Mouse (Mus musculus) thymus, adult 2 months (tissue): ENCODE results near the gene Dnaaf5. TPM values are rescaled to one million over a fixed set of nuclear protein-coding genes. Genes with fewer than 3 reads are reported as not detected.

Experiments
- DNase-seq: peaks from one replicate; pipeline ENCODE4 v3.0.0; 2021
- H3K27ac ChIP-seq: fragments of 200-500 bp; 2 replicates; pipeline ENCODE4 v1.5.1; 2012; ENCODE audit warnings: low read length, control low read depth; ENCODE audit not compliant: control insufficient read depth, insufficient read depth
- H3K27me3 ChIP-seq: fragments of 200-500 bp; 2 replicates; pipeline ENCODE4 v1.6.1; 2012; ENCODE audit warnings: mild to moderate bottlenecking, low read length, moderate library complexity, mixed read lengths; ENCODE audit not compliant: control insufficient read depth, insufficient read depth
- H3K36me3 ChIP-seq: fragments of 200-500 bp; 2 replicates; pipeline ENCODE4 v1.6.1; 2012; ENCODE audit warnings: mild to moderate bottlenecking, low read length, moderate library complexity; ENCODE audit not compliant: control insufficient read depth, insufficient read depth
- H3K4me1 ChIP-seq: fragments of 200-500 bp; replicated peaks from 2 replicates; pipeline ENCODE4 v1.6.1; 2012; ENCODE audit warnings: low read length; ENCODE audit not compliant: control insufficient read depth, insufficient read depth
- H3K4me3 ChIP-seq: fragments of 200-500 bp; 2 replicates; pipeline ENCODE4 v1.5.1; 2012; ENCODE audit warnings: mild to moderate bottlenecking, low read length, control low read depth, moderate library complexity; ENCODE audit not compliant: control insufficient read depth, insufficient read depth
- CTCF ChIP-seq: fragments of 200-500 bp; IDR thresholded peaks from 2 replicates; pipeline ENCODE4 v1.5.1; 2012; ENCODE audit warnings: mild to moderate bottlenecking, control low read depth, low read length, moderate library complexity, borderline replicate concordance; ENCODE audit not compliant: control insufficient read depth, poor library complexity, insufficient read depth; ENCODE audit errors: extremely low read depth
- POLR2A ChIP-seq: fragments of 200-500 bp; IDR thresholded peaks from 2 replicates; pipeline ENCODE4 v1.6.1; 2012; ENCODE audit warnings: mild to moderate bottlenecking, low read length, control low read depth, moderate library complexity; ENCODE audit not compliant: control insufficient read depth, poor library complexity, insufficient read depth; ENCODE audit errors: extremely low read depth
- WGBS: fragments of 180-500 bp; shearing (Covaris S2); methylation state at CpG from one replicate; pipeline ENCODE4 v1.1.7; 2018; 5-methylcytosine and 5-hydroxymethylcytosine counted together
- polyA plus RNA-seq: library from polyadenylated mRNA; depleted of rRNA; stranded (reverse); fragments of >200 nt; gene quantifications from 2 replicates; pipeline ENCODE4 v1.2.3, GENCODE M21; 2012

Dnaaf5 gene
- polyA plus RNA-seq, 1 experiment = 50.5 TPM

- TF ChIP-seq POLR2A = no peak
- no peak for TF ChIP-seq CTCF
- Histone ChIP-seq H3K4me1 (peaks cover 5% of the 10 kb centered on the region; the same call in 1 of the 2 replicates), H3K36me3 (no peaks in the 10 kb centered on the region), H3K4me3 (no peak overlapping the region), H3K27me3 (no peaks in the 10 kb centered on the region), H3K27ac (no peak overlapping the region)
- DNase-seq = no peak
- over 99% methylated on average over 7 of the region's 7 CpGs for WGBS
Measured at GRCm38 (mm10) chr5:139209685-139210026, 59.6 kb downstream of the Dnaaf5 start.

DNA sequence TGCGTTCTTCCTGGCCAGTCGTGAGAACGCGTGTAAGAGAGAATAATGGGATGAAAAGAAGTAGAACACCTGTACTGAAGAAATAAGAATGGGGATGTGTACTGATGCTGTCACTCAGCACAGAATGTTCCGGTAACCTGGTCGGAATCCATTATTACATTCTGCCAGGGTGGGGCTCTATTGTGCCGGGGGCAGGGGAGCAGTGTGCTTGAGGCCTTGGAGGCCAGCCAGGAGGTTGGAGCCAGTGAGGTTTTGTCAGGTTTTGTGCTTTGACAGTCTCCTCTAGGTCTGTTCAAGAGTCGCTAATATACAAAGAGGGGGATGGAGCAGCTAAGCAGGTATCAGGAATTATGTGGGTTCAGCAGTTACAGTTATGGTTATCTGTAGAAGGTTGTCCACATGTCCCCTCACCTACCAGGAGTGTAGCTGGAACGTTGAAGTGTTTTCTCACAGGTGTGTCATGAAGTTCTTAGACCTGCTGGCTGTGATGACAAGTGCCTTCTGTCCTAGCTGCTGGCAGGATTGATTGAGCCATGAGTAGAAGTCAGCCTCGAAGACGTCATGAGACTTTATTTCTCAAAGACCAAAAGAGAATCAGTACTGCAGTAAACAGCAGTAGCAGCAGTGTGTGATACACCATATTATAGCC, 61.8 kb downstream of the Dnaaf5 start:
- DNase-seq = no peak
- no peak overlapping the region for H3K27ac ChIP-seq
- H3K4me3 ChIP-seq = no peak overlapping the region
- 96% methylated on average over 11 of the region's 11 CpGs for WGBS
- H3K4me1 ChIP-seq = no peaks in the 10 kb centered on the region
- H3K27me3 ChIP-seq = no peaks in the 10 kb centered on the region
- H3K36me3 ChIP-seq = peaks cover 6% of the 10 kb centered on the region; the same call in 1 of the 2 replicates
- TF ChIP-seq POLR2A (no peak), CTCF (no peak)

GRCm38 (mm10) chr5:139214298-139214697, 64.3 kb downstream of the Dnaaf5 start:
- TF ChIP-seq POLR2A (no peak), CTCF (no peak)
- Histone ChIP-seq H3K27ac (no peak overlapping the region), H3K36me3 (peaks cover 6% of the 10 kb centered on the region; the same call in 1 of the 2 replicates), H3K27me3 (no peaks in the 10 kb centered on the region), H3K4me1 (no peaks in the 10 kb centered on the region), H3K4me3 (no peak overlapping the region)
- no peak for DNase-seq

GRCm38 (mm10) chr5:139215184-139215583, 65.2 kb downstream of the Dnaaf5 start:
- H3K36me3 ChIP-seq = peaks cover 6% of the 10 kb centered on the region; the same call in 1 of the 2 replicates
- 97% methylated on average over 5 of the region's 5 CpGs for WGBS
- no peak for TF ChIP-seq CTCF
- no peak for TF ChIP-seq POLR2A

GRCm38 (mm10) chr5:139216121-139216520, 66.1 kb downstream of the Dnaaf5 start:
- WGBS = 94% methylated on average over 2 of the region's 2 CpGs
- Histone ChIP-seq H3K4me1 (no peaks in the 10 kb centered on the region), H3K4me3 (no peak overlapping the region), H3K36me3 (peaks cover 6% of the 10 kb centered on the region; the same call in 1 of the 2 replicates), H3K27me3 (no peaks in the 10 kb centered on the region), H3K27ac (no peak overlapping the region)
- DNase-seq = no peak
- no peak for TF ChIP-seq CTCF
- TF ChIP-seq POLR2A = no peak

More at GRCm38 (mm10) chr5:139215184-139215583, 65.2 kb downstream of the Dnaaf5 start:
- Histone ChIP-seq H3K27ac (no peak overlapping the region), H3K4me3 (no peak overlapping the region), H3K4me1 (no peaks in the 10 kb centered on the region), H3K27me3 (no peaks in the 10 kb centered on the region)
- DNase-seq = no peak

DNA sequence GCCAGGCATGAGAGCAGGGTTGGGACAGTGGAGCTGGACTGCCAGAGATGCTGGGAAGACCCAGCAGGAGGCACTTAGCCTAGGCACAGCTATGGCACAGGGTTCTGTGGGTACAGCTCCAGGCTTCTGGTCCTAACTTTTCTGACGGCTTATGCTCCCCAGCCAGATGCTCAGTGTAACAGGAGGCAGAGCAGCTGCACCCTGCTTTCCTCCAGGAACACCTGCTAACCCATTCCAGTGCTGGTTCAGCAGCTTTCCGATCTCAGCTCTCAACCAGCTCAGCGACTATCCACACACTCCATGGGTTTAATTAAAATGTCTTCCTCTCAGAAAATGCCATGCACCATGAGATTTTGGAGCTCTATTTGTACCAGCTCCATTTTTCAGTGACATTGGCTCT, 66.8 kb downstream of the Dnaaf5 start:
- Histone ChIP-seq H3K27ac (no peak overlapping the region), H3K4me1 (no peaks in the 10 kb centered on the region), H3K4me3 (no peak overlapping the region), H3K36me3 (peaks cover 6% of the 10 kb centered on the region; the same call in 1 of the 2 replicates), H3K27me3 (no peaks in the 10 kb centered on the region)
- TF ChIP-seq CTCF = no peak
- TF ChIP-seq POLR2A = no peak
- 94% methylated on average over 3 of the region's 3 CpGs for WGBS
- DNase-seq = no peak

DNA sequence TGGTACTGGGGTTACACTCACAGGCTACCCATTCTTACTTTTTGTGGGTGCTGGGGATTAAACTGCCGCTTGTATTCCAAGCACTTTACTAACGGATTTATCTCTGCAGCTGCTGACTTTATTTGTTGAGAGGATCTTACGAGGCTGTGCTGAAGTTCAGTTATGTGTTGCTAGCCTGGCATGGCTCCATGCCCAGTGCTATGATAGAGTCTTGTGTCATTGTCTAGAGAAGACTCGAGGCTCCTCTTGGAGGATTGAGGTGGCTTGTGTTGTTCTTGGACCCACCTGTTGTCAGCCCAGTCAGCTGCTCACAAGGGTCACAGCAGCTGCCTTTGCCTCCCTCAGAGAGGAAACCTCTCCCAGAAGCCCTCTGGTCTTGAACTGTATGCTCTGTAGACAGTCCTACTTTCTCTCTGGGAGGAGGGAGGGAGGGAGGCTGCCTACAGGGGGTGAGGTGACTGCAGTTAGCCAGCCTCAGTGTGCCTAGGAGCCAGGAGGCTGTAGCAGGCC, 70.0 kb downstream of the Dnaaf5 start:
- WGBS = 88% methylated on average over 4 of the region's 4 CpGs
- Histone ChIP-seq H3K4me3 (no peak overlapping the region), H3K27ac (no peak overlapping the region), H3K27me3 (no peaks in the 10 kb centered on the region), H3K36me3 (peaks cover 19% of the 10 kb centered on the region), H3K4me1 (no peaks in the 10 kb centered on the region)
- TF ChIP-seq CTCF = no peak
- TF ChIP-seq POLR2A = no peak
- DNase-seq = no peak

DNA sequence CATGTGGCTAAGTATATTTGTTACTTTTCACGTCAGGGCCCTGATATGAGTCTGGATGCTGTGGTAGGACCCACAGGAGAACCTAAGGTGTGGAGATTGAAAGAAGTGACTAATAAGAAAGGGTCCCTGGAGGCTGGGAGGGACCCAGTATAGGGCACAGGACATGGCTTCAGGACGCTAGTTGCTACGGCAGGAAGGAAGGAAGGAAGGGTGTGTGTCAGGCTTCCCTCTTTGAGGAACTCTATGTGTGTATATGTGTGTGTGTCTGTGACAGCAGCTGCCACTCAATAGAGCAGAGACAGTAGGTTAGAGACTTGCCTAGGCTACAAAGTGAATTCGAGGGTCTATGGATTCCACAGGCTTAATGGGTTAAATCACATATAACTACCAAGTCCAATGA, 70.6 kb downstream of the Dnaaf5 start:
- H3K4me3 ChIP-seq = no peak overlapping the region
- no peak for DNase-seq
- no peaks in the 10 kb centered on the region for H3K27me3 ChIP-seq
- TF ChIP-seq CTCF = no peak
- TF ChIP-seq POLR2A = no peak
- 94% methylated on average over 4 of the region's 4 CpGs for WGBS
- no peaks in the 10 kb centered on the region for H3K4me1 ChIP-seq
- peaks cover 23% of the 10 kb centered on the region for H3K36me3 ChIP-seq
- no peak overlapping the region for H3K27ac ChIP-seq
